ENCODE assay signal across 23 mouse cellular contexts in the genomic region with DNA sequence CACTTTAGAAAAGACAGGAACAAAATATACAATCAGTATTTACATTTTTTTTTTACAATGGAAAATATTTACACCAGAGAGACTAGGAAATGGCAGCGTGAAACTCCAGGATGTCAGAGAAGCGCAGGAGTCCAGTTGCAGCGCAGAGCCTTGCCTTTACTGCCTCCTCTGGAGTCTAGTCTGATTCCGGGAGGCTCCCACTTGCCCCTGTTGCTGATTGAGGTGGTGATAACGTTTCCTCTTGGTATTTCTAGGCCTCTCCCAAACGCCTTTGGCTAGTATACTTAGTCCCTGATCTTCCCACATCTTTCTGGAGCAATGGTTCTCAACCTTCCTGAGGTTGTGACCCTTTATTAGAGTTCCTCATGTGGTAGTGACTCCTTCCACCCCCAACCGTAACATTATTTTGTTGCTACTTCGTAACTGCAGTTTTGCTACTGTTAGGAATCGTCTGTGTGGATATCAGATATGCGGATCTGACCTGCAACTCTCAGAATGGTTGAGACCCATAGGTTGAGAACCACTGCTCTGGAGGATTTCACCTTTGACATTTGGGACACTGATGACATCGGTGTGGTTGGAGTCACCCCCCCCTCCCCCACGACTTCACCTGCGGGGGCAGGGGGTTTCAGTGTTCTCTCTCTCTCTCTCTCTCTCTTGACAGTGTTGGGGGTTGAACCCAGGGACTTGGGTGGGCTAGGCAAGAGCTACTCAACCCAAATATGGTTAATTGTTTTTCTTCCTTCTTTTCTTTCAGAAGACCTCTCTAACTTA. TPM values are rescaled to one million over a fixed set of nuclear protein-coding genes. Genes with fewer than 3 reads are reported as not detected.
A peak's percentile ranks its signal among the peaks of the same experiment; 100 is the strongest.
DNase-seq lines count a peak whose midpoint lies in the region; ATAC-seq and TF ChIP-seq lines count a peak whose summit lies in the region.
"Had no signal": no experiment of that assay in that cellular context is flagged by ENCODE, and none has a peak within 500 bp of the region (broad histone marks: within the 10 kb centered on the region; RNA-seq: fewer than 3 reads in every experiment).

No protein-coding gene starts in this region.

- no peak for TF ChIP-seq EP300 in CH12.LX (IDR thresholded peaks at IDR 0.05; ENCODE audit: low read length)

- no peaks in the 10 kb centered on the region for H3K27me3 ChIP-seq in kidney, embryonic 14.5 days (ENCODE audit: control insufficient read depth, insufficient read depth, low read length)
- no peaks in the 10 kb centered on the region for H3K27me3 ChIP-seq in CH12.LX (replicated peaks)
- no peaks in the 10 kb centered on the region for H3K27me3 ChIP-seq in limb, embryonic 10.5 days (ENCODE audit: low read depth, poor library complexity, severe bottlenecking)
- H3K27me3 ChIP-seq: forebrain, embryonic 12.5 days; hindbrain, embryonic 15.5 days; neural tube, embryonic 15.5 days had no signal

- in situ Hi-C loops in CH12.LX (cut with MboI; ENCODE audit: low pct_ligation_motif_present, low pct_unique_long_range_greater_than_20kb, low sequenced_read_pairs) = loop anchor here (25.0 kb wide), 1 partner anchor 561 kb away; a partner anchor contains a TSS

- dilution Hi-C loops in CH12.LX (cut with MboI; ENCODE audit: extremely low pct_ligation_motif_present, extremely low pct_unique_long_range_greater_than_20kb, low sequenced_read_pairs) = no loop called here

- WGBS in kidney, embryonic 14.5 days = 47% methylated on average over 13 of the region's 13 CpGs
- WGBS in limb, embryonic 10.5 days = 43% methylated on average over 13 of the region's 13 CpGs

- H3K4me1 ChIP-seq in kidney, embryonic 14.5 days (ENCODE audit: control insufficient read depth, insufficient read depth, low read length) = peaks cover 28% of the 10 kb centered on the region
- H3K4me1 ChIP-seq in CH12.LX (ENCODE audit: control insufficient read depth in 1 of 2, insufficient read depth in 2 of 2) = peaks cover 15 to 62% of the 10 kb centered on the region in 2 experiments
- peaks cover 76% of the 10 kb centered on the region for H3K4me1 ChIP-seq in limb, embryonic 10.5 days

- peak overlapping the region; percentile 69; the same call in 1 of the 2 replicates for H3K27ac ChIP-seq in kidney, embryonic 14.5 days (ENCODE audit: low read depth, low read length)
- H3K27ac ChIP-seq in CH12.LX (ENCODE audit: insufficient read depth, low read depth) = peak overlapping the region; percentile 2; the same call in 1 of the 2 replicates
- peak overlapping the region; percentile 71 for H3K27ac ChIP-seq in limb, embryonic 10.5 days
- H3K27ac ChIP-seq: neural tube, embryonic 15.5 days had no signal

- TF ChIP-seq CTCF in CH12.LX (conservative IDR thresholded peaks at IDR 0.05 in 1 of 2, IDR thresholded peaks at IDR 0.05 in 1 of 2; ENCODE audit: low read depth in 2 of 2, low read length in 2 of 2) = no peak

- DNase-seq in kidney, adult 11 months = no peak
- no peak for DNase-seq in CH12.LX (ENCODE audit: extremely low read depth)
- peak; percentile 14 for DNase-seq in embryo, embryonic 9.5 days (ENCODE audit: extremely low spot score)
- peak; percentile 48 for DNase-seq in limb, embryonic 10.5 days (ENCODE audit: low spot score)
- no peak for DNase-seq in layer of hippocampus, adult 11-12 months (ENCODE audit: low spot score)
- DNase-seq in c-Kit-positive CD71-positive TER-119-positive erythroid progenitor cells, embryonic 14.5 days (ENCODE audit: low spot score) = no peak
- DNase-seq: adrenal gland, postnatal 25 days; cerebellum, adult 9-10 months; gastrocnemius, postnatal 25 days; heart, postnatal 14 days; lung, adult 2 months; lung, postnatal 4 days; right cerebral cortex, postnatal 4 days; thymus, adult 18-20 months had no signal

- no peak overlapping the region for H3K4me3 ChIP-seq in kidney, embryonic 14.5 days (ENCODE audit: low read length)
- no peak overlapping the region for H3K4me3 ChIP-seq in CH12.LX (replicated peaks in 1 of 3; ENCODE audit: low read depth in 2 of 3, low read length in 2 of 3, poor library complexity in 1 of 3)
- H3K4me3 ChIP-seq in limb, embryonic 10.5 days = peak overlapping the region; percentile 19; the same call in 1 of the 2 replicates
- H3K4me3 ChIP-seq: forebrain, embryonic 12.5 days; heart, embryonic 10.5 days; hindbrain, embryonic 15.5 days; midbrain, embryonic 12.5 days; myocyte; neural tube, embryonic 15.5 days had no signal

- no peaks in the 10 kb centered on the region for H3K36me3 ChIP-seq in kidney, embryonic 14.5 days (ENCODE audit: control insufficient read depth, insufficient read depth, low read length)
- H3K36me3 ChIP-seq in CH12.LX (replicated peaks in 1 of 2; ENCODE audit: control insufficient read depth in 1 of 2, insufficient read depth in 1 of 2, low read length in 1 of 2) = no peaks in the 10 kb centered on the region
- H3K36me3 ChIP-seq in limb, embryonic 10.5 days = no peaks in the 10 kb centered on the region
- H3K36me3 ChIP-seq: forebrain, embryonic 12.5 days; heart, embryonic 10.5 days; hindbrain, embryonic 15.5 days; midbrain, embryonic 12.5 days; neural tube, embryonic 15.5 days had no signal

- no peak overlapping the region for H3K4me2 ChIP-seq in kidney, embryonic 14.5 days (replicated peaks; ENCODE audit: low read depth, low read length)
- peak overlapping the region; percentile 88 for H3K4me2 ChIP-seq in CH12.LX (ENCODE audit: insufficient read depth, low read depth, poor library complexity, severe bottlenecking)
- H3K4me2 ChIP-seq: forebrain, embryonic 12.5 days; hindbrain, embryonic 15.5 days; liver, embryonic 11.5 days; neural tube, embryonic 15.5 days had no signal

- H3K9ac ChIP-seq in kidney, embryonic 14.5 days (ENCODE audit: low read depth, low read length) = no peak overlapping the region
- H3K9ac ChIP-seq in CH12.LX (ENCODE audit: insufficient read depth, low read depth) = no peak overlapping the region
- H3K9ac ChIP-seq: forebrain, embryonic 12.5 days; hindbrain, embryonic 15.5 days; midbrain, embryonic 12.5 days; neural tube, embryonic 15.5 days had no signal

- no peak for ATAC-seq in kidney, embryonic 14.5 days (ENCODE audit: low FRiP score, low TSS enrichment)
- ATAC-seq: intestine, postnatal 0 days had no signal

- no peak for TF ChIP-seq RAD21 in CH12.LX (IDR thresholded peaks at IDR 0.05; ENCODE audit: low read depth, low read length)

- TF ChIP-seq POLR2A in CH12.LX (IDR thresholded peaks at IDR 0.05; ENCODE audit: low read depth, low read length) = no peak

- no peaks in the 10 kb centered on the region for H3K9me3 ChIP-seq in kidney, embryonic 14.5 days (ENCODE audit: control insufficient read depth, low read length)
- no peaks in the 10 kb centered on the region for H3K9me3 ChIP-seq in CH12.LX (replicated peaks; ENCODE audit: low read length)
- H3K9me3 ChIP-seq in limb, embryonic 10.5 days (replicated peaks) = no peaks in the 10 kb centered on the region
- H3K9me3 ChIP-seq: forebrain, embryonic 12.5 days; heart, embryonic 10.5 days; hindbrain, embryonic 15.5 days; midbrain, embryonic 12.5 days; neural tube, embryonic 15.5 days had no signal

- H3K79me2 ChIP-seq in CH12.LX (replicated peaks; ENCODE audit: control insufficient read depth, extremely low read depth, insufficient read depth, poor library complexity, severe bottlenecking) = no peaks in the 10 kb centered on the region

TF ChIP-seq in CH12.LX, 34 proteins besides CTCF, POLR2A, EP300 and RAD21:
- TF ChIP-seq GABPA (IDR thresholded peaks at IDR 0.05; ENCODE audit: insufficient replicate concordance, low read depth, low read length) (no peak), CHD2 (IDR thresholded peaks at IDR 0.05; ENCODE audit: low read length) (peak; percentile 50; the same call in 1 of the 2 replicates), NRF1 (IDR thresholded peaks at IDR 0.05; ENCODE audit: low read depth, low read length) (no peak)

RNA-seq across cellular contexts. Expression of a gene that starts 42.2 kb away (rescaled TPM):
- polyA plus RNA-seq in kidney, embryonic 14.5 days (2014; fragmentation: Nextera tagmentation; extraction: Ambion mirVana) = 118 and 130 TPM in 2 replicates
- 0.08 TPM in 1 of 2 replicates, not detected in the other for total RNA-seq in CH12.LX (2012; rRNA removed)
- total RNA-seq in CH12.LX (2014; rRNA removed) = not detected in 2 replicates
- polyA plus RNA-seq in CH12.LX (2012; ENCODE audit: insufficient read length, low read depth) = 0.14 and 0.20 TPM in 2 replicates
- polyA plus RNA-seq in limb, embryonic 10.5 days (2016; fragmentation: Nextera tagmentation; extraction: Ambion mirVana) = 285 and 298 TPM in 2 replicates

Comparison
In these comparisons a context has a peak if more than half of its experiments do, and no peak if none do; other contexts are left out.
1. H3K27ac ChIP-seq: peak in every context shown above with its lines; median percentile 71 in limb, embryonic 10.5 days; 69 in kidney, embryonic 14.5 days; 2 in CH12.LX.
2. DNase-seq: peak in embryo, embryonic 9.5 days (single experiment) and limb, embryonic 10.5 days (single experiment); none in kidney, adult 11 months (single experiment), CH12.LX (single experiment), layer of hippocampus, adult 11-12 months (single experiment) and c-Kit-positive CD71-positive TER-119-positive erythroid progenitor cells, embryonic 14.5 days (single experiment).
3. RNA of a gene that starts 42.2 kb away (polyA plus RNA-seq): 285 to 298 TPM in limb, embryonic 10.5 days and 118 to 130 TPM in kidney, embryonic 14.5 days; 0.14 to 0.20 TPM in CH12.LX; every median in the first group is over 10 times any median in the second.